28 mouse cellular contexts compared by ENCODE assay signal in genomic region chr12:107105017-107105416, GRCm38 (mm10).
DNase-seq lines count a peak whose midpoint lies in the region; ATAC-seq and TF ChIP-seq lines count a peak whose summit lies in the region.
"Had no signal": no experiment of that assay in that cellular context is flagged by ENCODE, and none has a peak within 500 bp of the region (broad histone marks: within the 10 kb centered on the region; RNA-seq: fewer than 3 reads in every experiment).

No protein-coding gene starts in this region.

- no peaks in the 10 kb centered on the region for H3K9me3 ChIP-seq in forebrain, embryonic 13.5 days (replicated peaks)
- H3K9me3 ChIP-seq in forebrain, embryonic 11.5 days (ENCODE audit: control insufficient read depth, low read length), result no peaks in the 10 kb centered on the region
- H3K9me3 ChIP-seq in neural tube, embryonic 14.5 days (ENCODE audit: control insufficient read depth, low read length), result no peaks in the 10 kb centered on the region
- H3K9me3 ChIP-seq: heart, embryonic 10.5 days; heart, embryonic 15.5 days; liver, embryonic 12.5 days; stomach, embryonic 15.5 days had no signal

- DNase-seq in forebrain, embryonic 11.5 days (ENCODE audit: low spot score), result no peak
- DNase-seq in layer of hippocampus, adult 2 months (ENCODE audit: low spot score in 2 of 2), result no peak
- DNase-seq in layer of hippocampus, postnatal 36 days, result no peak
- no peak for DNase-seq in neural tube, embryonic 10.5 days (ENCODE audit: extremely low spot score, low spot score)
- DNase-seq in urinary bladder, postnatal 10 days (ENCODE audit: low spot score), result no peak
- DNase-seq: adrenal gland, adult 8-10 months; cerebellum, adult 2 months; cerebellum, postnatal 14 days; gastrocnemius, postnatal 14 days; heart, postnatal 36 days; kidney, adult 11 months; kidney, postnatal 14 days; left cerebral cortex, postnatal 4 days; liver, postnatal 0 days; lung, postnatal 36 days; right cerebral cortex, postnatal 25 days; thymus, postnatal 25 days had no signal

- H3K36me3 ChIP-seq in forebrain, embryonic 13.5 days (ENCODE audit: poor library complexity, severe bottlenecking), result no peaks in the 10 kb centered on the region
- H3K36me3 ChIP-seq in forebrain, embryonic 11.5 days (ENCODE audit: control insufficient read depth, insufficient read depth, low read length), result no peaks in the 10 kb centered on the region
- no peaks in the 10 kb centered on the region for H3K36me3 ChIP-seq in neural tube, embryonic 14.5 days (ENCODE audit: control insufficient read depth, insufficient read depth, low read length)
- H3K36me3 ChIP-seq: G1E; heart, embryonic 10.5 days; heart, embryonic 15.5 days; liver, embryonic 12.5 days; stomach, embryonic 15.5 days had no signal

- H3K4me3 ChIP-seq in forebrain, embryonic 13.5 days, result no peak overlapping the region
- H3K4me3 ChIP-seq in forebrain, embryonic 11.5 days (ENCODE audit: low read depth, low read length), result no peak overlapping the region
- no peak overlapping the region for H3K4me3 ChIP-seq in layer of hippocampus, adult 2 months
- H3K4me3 ChIP-seq in neural tube, embryonic 14.5 days (ENCODE audit: low read depth, low read length), result no peak overlapping the region
- H3K4me3 ChIP-seq: erythroblast, embryonic 14.5 days; heart, embryonic 10.5 days; heart, embryonic 15.5 days; left cerebral cortex, adult 2 months; liver, embryonic 12.5 days; myocyte; stomach, embryonic 15.5 days had no signal

- no peak overlapping the region for H3K9ac ChIP-seq in forebrain, embryonic 13.5 days
- no peak overlapping the region for H3K9ac ChIP-seq in forebrain, embryonic 11.5 days (ENCODE audit: low read length)
- no peak overlapping the region for H3K9ac ChIP-seq in neural tube, embryonic 14.5 days (replicated peaks; ENCODE audit: low read depth, low read length)
- H3K9ac ChIP-seq: heart, embryonic 15.5 days; liver, embryonic 12.5 days; liver, postnatal 0 days; stomach, embryonic 15.5 days had no signal

- H3K27me3 ChIP-seq in forebrain, embryonic 13.5 days, result no peaks in the 10 kb centered on the region
- no peaks in the 10 kb centered on the region for H3K27me3 ChIP-seq in forebrain, embryonic 11.5 days (ENCODE audit: control insufficient read depth, insufficient read depth, low read length)
- no peaks in the 10 kb centered on the region for H3K27me3 ChIP-seq in neural tube, embryonic 14.5 days (ENCODE audit: control insufficient read depth, insufficient read depth, low read length)
- H3K27me3 ChIP-seq: heart, embryonic 15.5 days; liver, embryonic 12.5 days; stomach, embryonic 15.5 days had no signal

- H3K27ac ChIP-seq in forebrain, embryonic 13.5 days, result peak overlapping the region; percentile 82
- no peak overlapping the region for H3K27ac ChIP-seq in forebrain, embryonic 11.5 days (ENCODE audit: low read depth, low read length)
- peak overlapping the region; percentile 48; the same call in 1 of the 2 replicates for H3K27ac ChIP-seq in layer of hippocampus, adult 2 months
- H3K27ac ChIP-seq in neural tube, embryonic 14.5 days (ENCODE audit: low read depth, low read length), result 0 out of 2 replicates have a peak overlapping the region, but pooled peaks have one; percentile 24
- H3K27ac ChIP-seq: heart, embryonic 10.5 days; heart, embryonic 15.5 days; left cerebral cortex, adult 2 months; liver, embryonic 12.5 days; stomach, embryonic 15.5 days had no signal

- peak; percentile 58; the same call in 1 of the 2 replicates for ATAC-seq in forebrain, embryonic 13.5 days
- no peak for ATAC-seq in forebrain, embryonic 11.5 days (replicated peaks; ENCODE audit: low FRiP score)
- ATAC-seq in neural tube, embryonic 14.5 days (ENCODE audit: low read depth), result no peak
- ATAC-seq: inflammation-experienced regulatory T-cells, adult 6 months; liver, embryonic 12.5 days; liver, postnatal 0 days had no signal

- TF ChIP-seq CTCF in layer of hippocampus, adult 2 months (conservative IDR thresholded peaks at IDR 0.05), result no peak

- peaks cover 11% of the 10 kb centered on the region; the same call in 1 of the 2 replicates for H3K4me1 ChIP-seq in forebrain, embryonic 13.5 days
- no peaks in the 10 kb centered on the region for H3K4me1 ChIP-seq in forebrain, embryonic 11.5 days (replicated peaks; ENCODE audit: control insufficient read depth, insufficient read depth, low read length)
- peaks cover 8% of the 10 kb centered on the region for H3K4me1 ChIP-seq in neural tube, embryonic 14.5 days (ENCODE audit: control insufficient read depth, insufficient read depth, low read length)
- H3K4me1 ChIP-seq: heart, embryonic 15.5 days; liver, embryonic 12.5 days; stomach, embryonic 15.5 days had no signal

- 0 out of 2 replicates have a peak overlapping the region, but pooled peaks have one; percentile 5 for H3K4me2 ChIP-seq in forebrain, embryonic 13.5 days
- no peak overlapping the region for H3K4me2 ChIP-seq in forebrain, embryonic 11.5 days (ENCODE audit: low read depth, low read length, severe bottlenecking)
- H3K4me2 ChIP-seq in neural tube, embryonic 14.5 days (ENCODE audit: low read depth, low read length), result 0 out of 2 replicates have a peak overlapping the region, but pooled peaks have one; percentile 3
- H3K4me2 ChIP-seq: heart, embryonic 15.5 days; liver, embryonic 12.5 days; stomach, embryonic 15.5 days had no signal

- WGBS in forebrain, embryonic 13.5 days, result 65% methylated on average over 11 of the region's 11 CpGs
- WGBS in forebrain, embryonic 11.5 days, result 75% methylated on average over 11 of the region's 11 CpGs
- WGBS in neural tube, embryonic 14.5 days, result 43% methylated on average over 11 of the region's 11 CpGs
